Mouse (Mus musculus): ENCODE results near the gene Ap5z1.

DNA sequence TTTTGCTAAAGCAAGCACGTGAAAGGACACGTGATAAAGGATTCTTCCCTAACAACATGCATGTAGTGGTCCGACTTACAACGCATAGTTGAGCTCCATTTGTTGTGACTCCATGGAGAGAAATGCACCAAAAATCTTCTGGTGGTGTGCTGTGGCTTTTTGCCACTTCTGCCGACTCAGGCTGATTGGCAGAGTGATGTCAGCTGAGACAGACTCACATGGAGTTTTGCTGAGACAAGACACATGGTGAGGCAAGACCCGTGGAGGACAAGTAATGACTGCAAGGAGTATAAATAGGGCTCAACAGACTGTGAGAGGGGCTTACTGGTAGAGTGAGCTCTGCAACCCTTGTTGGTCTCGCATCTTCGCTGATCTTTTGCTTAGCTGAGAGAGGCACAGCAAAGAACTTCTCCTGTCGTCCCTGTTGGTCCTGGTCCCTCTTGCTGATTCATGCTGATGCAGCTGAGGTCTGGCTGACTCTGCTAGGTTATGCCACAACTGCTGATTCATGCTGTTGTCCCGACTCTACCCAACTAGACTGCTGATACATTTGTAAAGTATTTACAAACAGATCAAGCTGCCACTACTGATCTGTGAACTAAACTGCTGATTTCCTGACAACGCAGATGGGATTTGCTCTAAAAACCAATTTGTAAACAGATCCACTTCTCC is 57.6 kb downstream of the Ap5z1 start:
- TF ChIP-seq CTCF (IDR thresholded peaks at IDR 0.05; ENCODE audit: insufficient read depth, low read length) (no peak), POLR2A (IDR thresholded peaks at IDR 0.05; ENCODE audit: borderline replicate concordance, extremely low read depth, low read depth, low read length) (no peak)

Data from lung, adult 2 months (tissue).